Mouse (Mus musculus): ENCODE measurements around the gene Lif.

- TF ChIP-seq POLR2A (IDR thresholded peaks at IDR 0.05; ENCODE audit: borderline replicate concordance, low read depth, low read length) (no peak), CTCF (IDR thresholded peaks at IDR 0.05; ENCODE audit: low read depth, low read length) (no peak)
These were observed 47.7 kb downstream of the Lif start for GRCm38 (mm10) chr11:4305090-4305489.

All from bone marrow macrophage, adult 2 months (primary cell).